Mouse (Mus musculus): ENCODE data around the gene E130308A19Rik. TPM values are rescaled to one million over a fixed set of nuclear protein-coding genes. Genes with fewer than 3 reads are reported as not detected.

The E130308A19Rik gene
- total RNA-seq, 2 experiments from 2014 or later = 5.2 to 7.0 TPM

DNA sequence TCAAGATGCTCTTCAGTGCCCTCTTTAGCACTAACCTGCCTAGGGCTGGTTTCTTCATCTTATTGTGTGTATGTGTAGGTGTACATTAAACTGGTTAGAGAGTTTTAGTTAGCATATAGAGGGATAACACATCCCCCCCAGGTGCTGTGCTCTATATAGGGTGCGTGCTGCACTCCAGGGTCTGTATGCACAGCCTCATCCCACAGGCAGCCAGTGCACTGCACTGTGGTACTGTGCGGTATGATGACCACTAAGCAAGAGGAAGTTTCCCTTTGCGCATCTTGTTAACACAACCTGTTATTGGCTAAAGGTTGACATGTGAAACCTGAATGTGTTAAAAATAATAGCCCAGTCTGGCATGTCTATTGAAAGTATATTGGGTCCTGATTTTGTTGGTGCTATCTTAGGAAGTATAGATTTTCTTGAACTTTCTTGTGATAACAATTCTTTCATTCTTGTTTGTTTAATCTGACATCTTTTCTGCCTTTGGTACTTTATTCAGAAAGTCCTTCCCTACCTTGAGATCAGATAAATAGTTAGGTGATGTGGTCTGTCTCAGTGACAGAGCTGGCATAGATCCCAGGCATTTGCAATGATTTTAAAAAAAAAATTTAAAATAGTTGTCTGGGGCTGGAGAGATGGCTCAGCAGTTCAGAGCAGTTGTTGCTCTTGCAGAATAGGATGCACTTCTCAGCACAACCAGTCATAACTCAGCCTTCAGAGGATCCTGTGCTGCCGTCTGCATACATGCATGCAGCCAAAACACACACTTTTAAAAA, 73.2 kb downstream of the E130308A19Rik start:
- Histone ChIP-seq H3K4me3 (no peak overlapping the region), H3K27ac (no peak overlapping the region)
- intact Hi-C loops (cut with DNase I) = no loop called here
- DNase-seq = no peak
- no peak for TF ChIP-seq CTCF (IDR thresholded peaks at IDR 0.05)

DNA sequence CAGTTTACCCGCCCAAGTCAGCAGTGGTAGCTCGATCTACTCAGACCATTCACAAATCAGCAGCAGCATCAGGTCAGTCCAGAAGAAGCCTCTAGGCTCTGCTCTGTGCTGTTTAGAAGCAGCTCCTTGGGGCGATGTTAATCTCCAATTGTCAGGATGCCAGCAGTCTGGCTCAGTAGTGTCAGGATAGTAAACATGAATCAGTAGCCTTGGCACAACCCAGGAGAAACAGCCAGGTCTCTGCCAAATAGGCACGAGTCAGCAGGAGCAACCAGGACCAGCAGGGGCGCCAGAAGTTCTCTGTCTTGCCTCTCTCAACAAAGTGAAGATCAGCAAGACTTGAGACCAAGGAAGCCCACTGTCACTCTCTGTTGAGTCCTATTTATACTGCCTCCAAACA, 83.3 kb downstream of the E130308A19Rik start:
- intact Hi-C loops (cut with DNase I) = loop anchor here (5.0 kb wide), 1 partner anchor 38 kb away; no protein-coding TSS in a partner anchor
- H3K27ac ChIP-seq = no peak overlapping the region
- H3K4me3 ChIP-seq = no peak overlapping the region
- no peak for DNase-seq
- no peak for TF ChIP-seq CTCF (IDR thresholded peaks at IDR 0.05)

DNA sequence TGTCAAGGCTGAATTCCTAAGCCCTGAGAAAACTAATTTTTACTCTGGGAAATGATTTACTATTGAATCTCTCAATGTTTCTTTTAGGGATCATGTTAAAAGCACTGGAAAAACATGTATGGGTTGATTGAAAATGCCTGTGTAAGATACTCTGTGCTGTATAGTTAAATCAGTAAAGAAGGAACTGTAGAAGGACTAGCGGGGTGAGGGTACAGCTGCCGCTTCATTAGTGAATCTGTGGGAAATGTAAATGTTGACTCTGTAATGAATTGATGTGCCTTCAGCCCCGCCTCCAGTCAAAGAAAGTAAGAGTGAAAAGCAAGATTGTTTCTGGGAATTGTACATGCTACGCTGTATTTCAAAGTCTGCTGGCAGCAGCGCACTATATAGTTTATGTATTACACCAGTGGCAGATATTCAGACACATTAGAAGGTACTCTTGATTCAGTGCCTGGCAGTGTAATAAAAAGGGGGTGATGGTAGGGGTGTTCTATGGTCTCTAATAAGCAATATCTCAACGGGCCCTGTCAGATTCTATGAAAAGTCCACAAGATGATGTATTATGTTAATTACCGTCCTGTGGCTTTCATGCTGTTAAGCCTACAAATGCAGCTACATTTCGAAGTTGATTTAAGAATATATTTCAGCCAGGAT, 84.9 kb downstream of the E130308A19Rik start:
- TF ChIP-seq CTCF (IDR thresholded peaks at IDR 0.05) = no peak
- no peak for DNase-seq
- H3K4me3 ChIP-seq = no peak overlapping the region
- intact Hi-C loops (cut with DNase I) = no loop called here
- no peak overlapping the region for H3K27ac ChIP-seq

DNA sequence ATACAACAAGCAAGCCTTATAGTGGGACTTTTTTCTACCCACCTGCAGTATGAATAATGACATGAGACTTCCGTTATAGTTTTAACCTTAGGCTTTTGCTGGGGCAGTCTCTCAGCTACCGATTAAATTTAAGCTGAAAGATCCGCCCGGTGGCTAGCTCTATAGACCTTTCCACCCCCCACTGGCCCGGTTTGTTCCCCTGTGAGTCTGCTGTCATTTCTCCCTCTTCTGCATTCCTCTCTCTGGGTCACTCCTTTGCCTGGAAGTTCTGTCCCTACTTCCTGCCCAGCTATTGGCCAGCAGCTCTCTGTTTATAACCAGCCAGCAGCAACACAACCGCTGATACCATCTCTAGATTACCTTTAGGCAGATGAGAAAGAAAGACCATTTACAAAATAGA, 86.4 kb downstream of the E130308A19Rik start:
- intact Hi-C loops (cut with DNase I) = no loop called here
- TF ChIP-seq CTCF (IDR thresholded peaks at IDR 0.05) = no peak
- Histone ChIP-seq H3K27ac (no peak overlapping the region), H3K4me3 (no peak overlapping the region)
- DNase-seq = no peak

DNA sequence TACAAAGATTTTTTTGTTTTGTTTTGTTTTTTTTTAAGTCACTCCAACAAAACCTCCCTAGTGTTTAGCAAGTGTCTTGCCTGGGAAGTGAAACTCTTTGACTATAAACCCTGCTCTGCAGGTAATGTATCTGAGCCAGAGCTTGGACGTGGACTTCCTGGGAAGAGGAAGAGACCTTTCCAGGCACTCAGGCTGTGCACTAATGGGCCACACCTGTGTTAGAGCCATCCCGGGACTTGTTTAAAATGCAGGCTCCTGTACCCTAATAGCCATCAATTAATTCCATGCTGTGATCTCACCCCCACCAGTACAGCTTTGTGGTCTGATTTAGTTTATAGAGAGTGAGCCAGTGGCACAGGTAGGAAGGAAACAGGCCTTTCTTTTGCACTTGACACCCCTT, 86.9 kb downstream of the E130308A19Rik start:
- TF ChIP-seq CTCF (IDR thresholded peaks at IDR 0.05) = no peak
- Histone ChIP-seq H3K4me3 (no peak overlapping the region), H3K27ac (no peak overlapping the region)
- DNase-seq = no peak
- intact Hi-C loops (cut with DNase I) = no loop called here

DNA sequence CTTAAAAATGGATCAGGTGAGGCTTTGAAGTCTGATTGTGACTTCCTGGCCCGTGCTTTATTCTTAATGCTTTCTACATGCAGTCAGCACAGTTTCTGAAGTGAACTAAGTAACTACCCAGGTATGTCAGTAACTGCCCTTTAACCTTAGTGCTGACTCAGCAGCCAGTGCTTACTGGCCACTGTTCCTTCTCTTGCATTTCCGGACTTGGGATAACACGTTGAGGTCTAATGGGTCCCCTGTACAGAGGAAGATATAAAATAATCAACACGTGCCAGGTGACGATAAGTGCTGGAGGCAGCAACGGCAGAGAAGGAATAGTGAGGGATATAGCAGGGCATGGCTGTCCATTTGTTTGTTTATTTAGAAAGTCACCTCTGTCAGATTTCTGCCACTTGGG, 88.5 kb downstream of the E130308A19Rik start:
- Histone ChIP-seq H3K27ac (no peak overlapping the region), H3K4me3 (no peak overlapping the region)
- no peak for TF ChIP-seq CTCF (IDR thresholded peaks at IDR 0.05)
- intact Hi-C loops (cut with DNase I) = no loop called here
- no peak for DNase-seq

DNA sequence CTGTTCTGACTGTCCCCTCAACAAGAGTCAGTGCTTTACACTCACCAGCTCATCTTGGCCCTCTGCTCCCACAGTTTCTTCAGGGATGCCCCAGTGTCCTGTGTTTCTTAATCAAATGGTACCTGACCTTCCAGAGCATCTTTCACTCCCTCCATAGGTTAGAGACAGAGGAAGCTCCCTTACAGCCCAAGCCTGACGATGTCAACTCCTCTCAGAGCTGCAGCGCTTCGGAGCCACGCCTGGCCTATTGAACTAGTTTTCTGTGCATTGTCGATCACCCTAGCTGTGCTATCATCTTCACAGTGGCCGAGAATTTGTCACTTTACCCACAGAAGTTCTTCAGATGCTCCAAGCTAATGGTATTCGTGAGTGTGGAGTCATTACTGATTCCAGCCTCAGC, 88.9 kb downstream of the E130308A19Rik start:
- no peak for DNase-seq
- no peak for TF ChIP-seq CTCF (IDR thresholded peaks at IDR 0.05)
- H3K27ac ChIP-seq = no peak overlapping the region
- intact Hi-C loops (cut with DNase I) = no loop called here
- no peak overlapping the region for H3K4me3 ChIP-seq

DNA sequence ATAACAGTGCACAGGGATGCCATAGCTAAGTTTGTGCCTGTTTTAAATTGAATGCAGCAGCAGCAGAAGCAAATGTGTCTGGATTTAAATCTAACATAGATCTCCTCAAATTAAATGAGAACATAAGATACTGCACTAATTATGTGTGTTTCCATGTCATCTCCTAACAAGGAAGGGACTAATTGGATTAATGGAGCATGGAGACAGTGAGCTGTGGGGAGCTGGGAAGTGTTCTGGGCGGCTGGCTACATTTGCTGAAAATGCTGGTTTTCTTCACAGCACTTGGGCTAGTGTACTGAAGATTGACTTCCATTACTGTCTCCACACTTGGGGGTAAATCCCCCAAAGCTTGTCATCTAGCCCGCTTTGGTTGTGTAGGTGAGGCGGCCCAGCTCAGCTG, 89.5 kb downstream of the E130308A19Rik start:
- intact Hi-C loops (cut with DNase I) = no loop called here
- TF ChIP-seq CTCF (IDR thresholded peaks at IDR 0.05) = no peak
- no peak overlapping the region for H3K27ac ChIP-seq
- no peak overlapping the region for H3K4me3 ChIP-seq
- no peak for DNase-seq

DNA sequence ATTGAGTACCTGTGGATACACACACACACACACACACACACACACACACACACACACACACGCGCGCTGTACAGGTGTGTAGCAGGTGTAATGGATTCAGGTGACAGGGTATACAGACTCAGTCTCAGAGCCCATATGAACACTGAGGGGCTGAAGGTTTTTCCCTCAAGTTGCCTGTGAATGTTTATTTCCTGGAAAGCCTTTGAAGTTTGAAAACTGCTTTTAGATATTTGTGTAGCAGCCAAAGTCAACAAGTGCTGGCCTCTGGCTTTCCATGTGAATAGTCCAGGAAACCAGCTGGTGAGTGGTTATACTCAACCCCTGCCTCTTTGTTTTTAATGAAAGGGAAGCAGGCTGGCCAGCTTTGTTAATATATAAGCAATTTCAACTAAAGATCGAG, 91.3 kb downstream of the E130308A19Rik start:
- no peak for DNase-seq
- no peak for TF ChIP-seq CTCF (IDR thresholded peaks at IDR 0.05)
- no peak overlapping the region for H3K4me3 ChIP-seq
- H3K27ac ChIP-seq = no peak overlapping the region
- intact Hi-C loops (cut with DNase I) = no loop called here

DNA sequence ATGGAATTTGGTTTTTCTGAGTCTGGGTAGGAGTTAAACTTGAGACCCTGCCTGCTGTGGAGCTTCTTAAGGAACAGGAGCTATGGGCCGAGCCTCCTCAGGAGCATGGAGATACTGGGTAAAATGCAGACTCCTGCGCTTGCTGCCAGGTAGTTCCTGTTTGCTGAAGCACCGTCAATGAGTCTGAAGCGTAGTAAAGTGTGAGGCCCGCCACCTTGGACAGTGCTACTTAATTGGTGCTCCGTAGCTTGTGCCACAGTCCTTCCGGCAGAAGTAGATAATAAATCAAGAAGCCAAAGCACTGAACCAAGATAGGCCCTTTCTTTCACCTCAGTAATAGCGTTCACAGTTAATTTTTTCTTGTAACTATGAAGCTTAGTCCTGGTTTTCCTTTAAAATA, 92.5 kb downstream of the E130308A19Rik start:
- Histone ChIP-seq H3K4me3 (no peak overlapping the region), H3K27ac (no peak overlapping the region)
- intact Hi-C loops (cut with DNase I) = no loop called here
- no peak for TF ChIP-seq CTCF (IDR thresholded peaks at IDR 0.05)
- DNase-seq = no peak

DNA sequence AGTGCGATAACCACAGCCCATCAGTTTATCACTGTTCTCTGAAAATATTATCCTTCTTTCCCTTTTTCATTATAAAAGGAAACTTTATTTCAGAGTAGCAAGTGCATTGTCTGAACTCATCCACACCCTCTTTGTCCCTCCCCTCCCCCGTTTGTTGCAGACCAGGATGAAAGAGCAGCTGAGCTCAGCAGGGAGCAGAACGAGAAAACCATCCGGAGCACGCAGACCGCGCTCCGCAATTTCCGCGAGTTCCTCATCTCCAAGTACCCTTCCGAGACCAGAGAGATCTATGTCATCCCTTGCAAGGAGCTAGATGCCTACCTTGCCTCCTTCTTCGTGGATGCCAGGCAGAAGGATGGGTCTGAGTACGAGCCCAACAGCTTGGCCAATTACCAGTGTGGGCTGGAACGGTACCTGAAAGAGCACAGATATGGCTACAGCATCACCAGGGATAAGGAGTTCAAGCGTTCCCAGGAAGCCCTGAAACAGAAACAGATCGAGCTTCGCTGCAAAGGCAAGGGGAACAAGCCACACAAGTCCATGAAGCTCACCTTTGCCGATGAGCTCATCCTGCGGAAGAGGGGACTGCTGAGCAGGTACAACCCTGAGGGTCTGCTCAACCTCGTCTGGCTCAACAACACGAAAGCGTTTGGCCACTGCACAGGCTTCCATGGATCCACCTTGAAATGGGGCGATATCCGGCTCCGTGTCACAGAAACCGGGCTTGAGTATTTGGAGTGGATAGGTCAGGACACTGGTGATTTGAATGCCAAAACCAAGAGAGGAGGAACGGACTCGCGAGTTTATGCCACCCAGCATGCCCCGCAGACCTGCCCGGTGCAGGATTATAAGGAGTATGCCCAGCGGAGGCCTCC, 93.7 kb downstream of the E130308A19Rik start:
- Histone ChIP-seq H3K4me3 (no peak overlapping the region), H3K27ac (no peak overlapping the region)
- TF ChIP-seq CTCF (IDR thresholded peaks at IDR 0.05) = no peak
- intact Hi-C loops (cut with DNase I) = no loop called here
- DNase-seq = no peak

DNA sequence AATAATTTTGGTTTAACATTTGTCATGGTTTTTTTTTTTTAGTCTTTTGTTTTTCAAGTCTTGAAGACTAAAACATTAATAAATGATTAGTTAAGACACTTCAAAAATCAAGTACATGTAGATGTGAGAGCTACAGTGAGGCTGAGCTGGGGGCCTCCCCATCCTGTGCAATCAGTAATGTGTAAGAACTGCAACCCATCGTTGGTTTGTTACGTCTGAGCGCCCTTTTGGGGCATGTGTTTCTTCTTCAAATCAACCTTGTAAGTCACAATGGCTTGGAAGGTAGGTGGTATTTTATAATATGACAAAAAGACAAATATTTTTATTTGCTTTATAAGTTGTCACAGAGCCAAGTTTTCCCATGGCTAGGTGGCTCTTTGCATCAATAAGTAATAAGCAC, 95.8 kb downstream of the E130308A19Rik start:
- Histone ChIP-seq H3K27ac (no peak overlapping the region), H3K4me3 (no peak overlapping the region)
- TF ChIP-seq CTCF (IDR thresholded peaks at IDR 0.05) = no peak
- no peak for DNase-seq
- intact Hi-C loops (cut with DNase I) = no loop called here

DNA sequence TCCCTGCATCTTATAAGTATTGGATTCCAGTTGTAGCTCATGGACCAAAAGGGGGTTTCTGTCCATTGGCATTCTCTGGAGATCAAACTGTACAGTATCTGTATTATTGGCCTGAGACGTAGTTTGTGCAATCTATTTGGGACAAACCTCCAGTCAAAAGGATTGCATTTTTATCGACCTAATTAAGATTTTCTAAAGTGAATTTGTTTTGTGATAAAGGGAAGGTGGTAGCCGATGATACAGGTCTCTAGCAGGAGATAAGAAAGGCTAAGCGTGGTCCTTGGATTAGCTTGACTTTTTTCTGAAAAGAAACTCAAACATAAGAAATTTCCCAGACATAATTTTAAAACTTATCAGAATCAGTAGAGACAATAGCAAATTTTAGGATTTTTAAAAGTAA, 99.6 kb downstream of the E130308A19Rik start:
- DNase-seq = no peak

More for the DNA sequence above, 99.6 kb downstream of the E130308A19Rik start:
- intact Hi-C loops (cut with DNase I) = no loop called here
- no peak overlapping the region for H3K27ac ChIP-seq
- H3K4me3 ChIP-seq = no peak overlapping the region
- TF ChIP-seq CTCF (IDR thresholded peaks at IDR 0.05) = no peak

Measured in gastrocnemius, adult 2 months (tissue).